Mouse (Mus musculus) ES-Bruce4 (cell line): ENCODE measurements around the gene Ldlrap1.

Experiments used
- CTCF ChIP-seq: IDR thresholded peaks from one replicate; pipeline ENCODE4 v1.8.1; 2011; ENCODE audit warnings: low read depth, low read length
- POLR2A ChIP-seq: IDR thresholded peaks from one replicate; pipeline ENCODE4 v1.8.1; 2011; ENCODE audit warnings: low read length; ENCODE audit not compliant: insufficient read depth

GRCm38 (mm10) chr4:134743881-134744633 is 23.8 kb downstream of the Ldlrap1 start:
- TF ChIP-seq CTCF (no peak), POLR2A (no peak)
